Mouse (Mus musculus) thymus, postnatal 0 days (tissue): Measurements from ENCODE around the gene Map9. TPM values are rescaled to one million over a fixed set of nuclear protein-coding genes. Genes with fewer than 3 reads are reported as not detected.
"Not testable (repeated sequence)": the region's sequence is repeated elsewhere in the genome, so short reads cannot be mapped to it uniquely, and the experiment has no call there.

Experiments
- DNase-seq: peaks from one replicate; pipeline ENCODE4 v3.0.0-alpha.2; 2015; ENCODE audit warnings: low spot score
- polyA plus RNA-seq: library from polyadenylated mRNA; unstranded; fragments of >200 nt; fragmentation: Nextera tagmentation; extraction: Ambion mirVana; gene quantifications from 2 replicates; pipeline ENCODE4 v1.2.1, GENCODE M21; 2015

The Map9 gene
- 2.0 and 2.5 TPM in 2 replicates for polyA plus RNA-seq

- DNase-seq: peak; percentile 93
Measured at GRCm38 (mm10) chr3:82357797-82358524, at the start of gene Map9. Map9 (plus strand) TSS chr3:82358044.

GRCm38 (mm10) chr3:82315728-82316127 lies 42.1 kb upstream of the Map9 start:
- DNase-seq: no peak

- not testable (repeated sequence) for DNase-seq
Measured at GRCm38 (mm10) chr3:82326736-82327135, 31.1 kb upstream of the Map9 start.

- DNase-seq: no peak
Measured at GRCm38 (mm10) chr3:82332067-82332466, 25.8 kb upstream of the Map9 start.

GRCm38 (mm10) chr3:82332536-82332935 lies 25.3 kb upstream of the Map9 start:
- no peak for DNase-seq

GRCm38 (mm10) chr3:82333128-82333969 lies 24.5 kb upstream of the Map9 start:
- DNase-seq: peak; percentile 45

- DNase-seq: no peak
Measured at GRCm38 (mm10) chr3:82340111-82340510, 17.7 kb upstream of the Map9 start.

GRCm38 (mm10) chr3:82348277-82348860 lies 9.5 kb upstream of the Map9 start:
- no peak for DNase-seq

GRCm38 (mm10) chr3:82350321-82350720 lies 7.5 kb upstream of the Map9 start:
- no peak for DNase-seq

- DNase-seq: no peak
Measured at GRCm38 (mm10) chr3:82357340-82357739, 504 bp upstream of the Map9 start.

GRCm38 (mm10) chr3:82359036-82359435 lies 1.2 kb downstream of the Map9 start:
- no peak for DNase-seq

- DNase-seq: peak; percentile 15
Measured at GRCm38 (mm10) chr3:82362452-82362851, 4.6 kb downstream of the Map9 start.

- no peak for DNase-seq
Measured at GRCm38 (mm10) chr3:82364505-82364904, 6.7 kb downstream of the Map9 start.

GRCm38 (mm10) chr3:82364988-82365387 lies 7.1 kb downstream of the Map9 start:
- peak; percentile 35 for DNase-seq

GRCm38 (mm10) chr3:82369063-82369860 lies 11.4 kb downstream of the Map9 start:
- DNase-seq: no peak

GRCm38 (mm10) chr3:82370439-82371011 lies 12.7 kb downstream of the Map9 start:
- DNase-seq: no peak

- no peak for DNase-seq
Measured at GRCm38 (mm10) chr3:82376965-82377364, 19.1 kb downstream of the Map9 start.

GRCm38 (mm10) chr3:82382325-82382724 lies 24.5 kb downstream of the Map9 start:
- DNase-seq: no peak

- no peak for DNase-seq
Measured at GRCm38 (mm10) chr3:82385091-82385490, 27.2 kb downstream of the Map9 start.

GRCm38 (mm10) chr3:82405830-82406229 lies 48.0 kb downstream of the Map9 start:
- no peak for DNase-seq

GRCm38 (mm10) chr3:82406336-82406735 lies 48.5 kb downstream of the Map9 start:
- DNase-seq: no peak
